Mouse (Mus musculus) A20 (cell line): Measurements from ENCODE around the gene L3mbtl1.
"Not testable (repeated sequence)": the region's sequence is repeated elsewhere in the genome, so short reads cannot be mapped to it uniquely, and the experiment has no call there.

Experiments used
- DNase-seq: peaks from one replicate; pipeline ENCODE4 v3.0.0-alpha.2; 2011; ENCODE audit warnings: low read depth, low spot score

L3mbtl1 gene

GRCm38 (mm10) chr2:162943148-162943846 lies at the start of gene L3mbtl1:
Gene L3mbtl1, plus strand, starts transcription at chr2:162943472.
- no peak for DNase-seq

GRCm38 (mm10) chr2:162899256-162899655 lies 44.0 kb upstream of the L3mbtl1 start:
- DNase-seq: not testable (repeated sequence)

GRCm38 (mm10) chr2:162899880-162900589 lies 43.2 kb upstream of the L3mbtl1 start:
- DNase-seq: no peak

- no peak for DNase-seq
Measured at GRCm38 (mm10) chr2:162900590-162900916, 42.7 kb upstream of the L3mbtl1 start.

- no peak for DNase-seq
Measured at GRCm38 (mm10) chr2:162905902-162906301, 37.4 kb upstream of the L3mbtl1 start.

- DNase-seq: no peak
Measured at GRCm38 (mm10) chr2:162908052-162908491, 35.2 kb upstream of the L3mbtl1 start.

GRCm38 (mm10) chr2:162914040-162914439 lies 29.2 kb upstream of the L3mbtl1 start:
- DNase-seq: no peak

GRCm38 (mm10) chr2:162914519-162914918 lies 28.8 kb upstream of the L3mbtl1 start:
- DNase-seq: peak; percentile 25

- DNase-seq: no peak
Measured at GRCm38 (mm10) chr2:162919926-162920325, 23.3 kb upstream of the L3mbtl1 start.

- DNase-seq: peak; percentile 68
Measured at GRCm38 (mm10) chr2:162922183-162922582, 21.1 kb upstream of the L3mbtl1 start.

GRCm38 (mm10) chr2:162922834-162923233 lies 20.4 kb upstream of the L3mbtl1 start:
- peak; percentile 19 for DNase-seq

GRCm38 (mm10) chr2:162924126-162924525 lies 19.1 kb upstream of the L3mbtl1 start:
- DNase-seq: no peak

GRCm38 (mm10) chr2:162927918-162928585 lies 15.2 kb upstream of the L3mbtl1 start:
- no peak for DNase-seq

- peak; percentile 46 for DNase-seq
Measured at GRCm38 (mm10) chr2:162929704-162930103, 13.6 kb upstream of the L3mbtl1 start.

GRCm38 (mm10) chr2:162930516-162931122 lies 12.7 kb upstream of the L3mbtl1 start:
- DNase-seq: no peak

GRCm38 (mm10) chr2:162931123-162931673 lies 12.1 kb upstream of the L3mbtl1 start, which contains the start of gene Srsf6:
Gene Srsf6, plus strand, starts transcription at chr2:162931528.
- peak; percentile 96 for DNase-seq

- peak; percentile 73 for DNase-seq
Measured at GRCm38 (mm10) chr2:162931674-162932650, 11.3 kb upstream of the L3mbtl1 start.

- no peak for DNase-seq
Measured at GRCm38 (mm10) chr2:162932706-162933105, 10.6 kb upstream of the L3mbtl1 start.

GRCm38 (mm10) chr2:162934421-162934820 lies 8.9 kb upstream of the L3mbtl1 start:
- no peak for DNase-seq

- no peak for DNase-seq
Measured at GRCm38 (mm10) chr2:162935700-162936099, 7.6 kb upstream of the L3mbtl1 start.
